Mouse (Mus musculus) limb, embryonic 14.5 days (tissue): ENCODE measurements around the gene Rab37. TPM values are rescaled to one million over a fixed set of nuclear protein-coding genes. Genes with fewer than 3 reads are reported as not detected.

Experiments used
- ATAC-seq: fragments of 200-750 bp; cut with Nextera tagmentation; 2 replicates; pipeline ENCODE4 v1.8.0; 2017; ENCODE audit warnings: low read depth, moderate number of reproducible peaks, moderate TSS enrichment; ENCODE audit not compliant: low FRiP score
- DNase-seq: peaks from one replicate; pipeline ENCODE4 v3.0.0-alpha.2; 2015; ENCODE audit warnings: low spot score
- H3K27ac ChIP-seq: fragments of 300-500 bp; sonication (generic); replicated peaks from 2 replicates; pipeline ENCODE4 v1.5.1; 2014; ENCODE audit warnings: low read depth, mild to moderate bottlenecking, low read length, moderate library complexity, mixed read lengths
- H3K27me3 ChIP-seq: fragments of 300-500 bp; sonication (generic); 2 replicates; pipeline ENCODE4 v1.6.1; 2014; ENCODE audit warnings: low read length, mixed read lengths; ENCODE audit not compliant: control insufficient read depth, insufficient read depth
- H3K36me3 ChIP-seq: fragments of 300-500 bp; sonication (generic); 2 replicates; pipeline ENCODE4 v1.6.1; 2014; ENCODE audit warnings: mild to moderate bottlenecking, low read length, moderate library complexity, mixed read lengths; ENCODE audit not compliant: control insufficient read depth, insufficient read depth
- H3K4me1 ChIP-seq: fragments of 300-500 bp; sonication (generic); 2 replicates; pipeline ENCODE4 v1.6.1; 2014; ENCODE audit warnings: antibody characterized with exemption, low read length, mixed read lengths; ENCODE audit not compliant: control insufficient read depth, insufficient read depth
- H3K4me2 ChIP-seq: fragments of 300-500 bp; sonication (generic); replicated peaks from 2 replicates; pipeline ENCODE4 v1.6.1; 2014; ENCODE audit warnings: low read depth, mild to moderate bottlenecking, low read length, moderate library complexity; ENCODE audit not compliant: severe bottlenecking
- H3K4me3 ChIP-seq: fragments of 300-500 bp; sonication (generic); replicated peaks from 2 replicates; pipeline ENCODE4 v1.5.1; 2014; ENCODE audit warnings: low read length
- H3K9ac ChIP-seq: fragments of 300-500 bp; sonication (generic); 2 replicates; pipeline ENCODE4 v1.6.1; 2014; ENCODE audit warnings: mild to moderate bottlenecking, low read depth, low read length, moderate library complexity; ENCODE audit not compliant: severe bottlenecking
- H3K9me3 ChIP-seq: fragments of 300-500 bp; sonication (generic); 2 replicates; pipeline ENCODE4 v1.6.1; 2016; ENCODE audit warnings: low read length; ENCODE audit not compliant: control insufficient read depth
- POLR2A ChIP-seq: fragments of 200-500 bp; IDR thresholded peaks from 2 replicates; pipeline ENCODE4 v1.8.0; 2012; ENCODE audit warnings: inconsistent platforms, mild to moderate bottlenecking, moderate library complexity, borderline replicate concordance; ENCODE audit not compliant: insufficient read depth, insufficient read length; ENCODE audit errors: extremely low read depth
- WGBS: fragments of 180-500 bp; shearing (Covaris S2); extraction: QIAGEN DNeasy Blood & Tissue Kit; methylation state at CpG from one replicate; pipeline ENCODE4 v1.1.7; 2014; 5-methylcytosine and 5-hydroxymethylcytosine counted together
- polyA plus RNA-seq, 2 experiments: library from polyadenylated mRNA; depleted of rRNA in 1 of 2; stranded (reverse) in 1 of 2; unstranded in 1 of 2; fragments of >200 nt; fragmentation: Nextera tagmentation in 1 of 2; extraction: Ambion mirVana in 1 of 2; gene quantifications; 2 replicates each; pipeline versions ENCODE4 v1.2.1 to v1.2.3; 2012 to 2014

Gene Rab37
- polyA plus RNA-seq, 2 experiments = 1.5 TPM

- Histone ChIP-seq H3K9ac (no peak overlapping the region), H3K27ac (no peak overlapping the region), H3K4me1 (peaks cover 6% of the 10 kb centered on the region; the same call in 1 of the 2 replicates), H3K27me3 (no peaks in the 10 kb centered on the region), H3K9me3 (no peaks in the 10 kb centered on the region), H3K4me3 (no peak overlapping the region), H3K4me2 (no peak overlapping the region), H3K36me3 (no peaks in the 10 kb centered on the region)
- WGBS = 75% methylated on average over 5 of the region's 5 CpGs
- DNase-seq (no peak), ATAC-seq (no peak)
- no peak for TF ChIP-seq POLR2A
Measured at GRCm38 (mm10) chr11:115110271-115110670, 19.0 kb downstream of the Rab37 start.

GRCm38 (mm10) chr11:115112196-115112595, 21.0 kb downstream of the Rab37 start:
- no peak for TF ChIP-seq POLR2A
- H3K36me3 ChIP-seq = no peaks in the 10 kb centered on the region
- DNase-seq (no peak), ATAC-seq (no peak)
- WGBS = 32% methylated on average over 3 of the region's 3 CpGs
- peaks cover 5% of the 10 kb centered on the region; the same call in 1 of the 2 replicates for H3K4me1 ChIP-seq
- no peak overlapping the region for H3K4me2 ChIP-seq
- H3K4me3 ChIP-seq = no peak overlapping the region
- no peaks in the 10 kb centered on the region for H3K27me3 ChIP-seq
- no peak overlapping the region for H3K27ac ChIP-seq
- no peak overlapping the region for H3K9ac ChIP-seq
- H3K9me3 ChIP-seq = no peaks in the 10 kb centered on the region

DNA sequence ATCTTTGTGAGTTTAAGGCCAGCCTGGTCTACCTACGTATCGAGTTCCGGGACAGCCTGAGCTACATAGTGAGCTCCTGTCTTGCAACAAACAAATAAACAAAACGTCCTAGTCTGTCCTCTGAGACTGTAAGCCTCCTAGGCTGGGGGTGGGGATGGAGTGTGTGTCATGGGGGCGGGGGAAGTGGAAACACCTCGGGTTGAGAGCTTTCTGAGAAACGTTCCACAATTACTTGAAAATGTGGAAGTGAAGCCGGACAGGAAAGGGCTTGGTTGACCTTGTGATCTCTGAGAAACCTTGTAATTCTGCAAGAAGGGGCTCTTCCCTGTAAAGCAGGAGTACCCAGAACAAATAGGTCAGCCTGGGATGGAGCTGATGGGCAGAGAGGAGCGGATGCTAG, 28.2 kb downstream of the Rab37 start:
- no peak overlapping the region for H3K4me2 ChIP-seq
- no peaks in the 10 kb centered on the region for H3K9me3 ChIP-seq
- H3K27ac ChIP-seq = no peak overlapping the region
- H3K36me3 ChIP-seq = no peaks in the 10 kb centered on the region
- H3K4me1 ChIP-seq = no peaks in the 10 kb centered on the region
- H3K9ac ChIP-seq = no peak overlapping the region
- DNase-seq (no peak), ATAC-seq (no peak)
- no peak for TF ChIP-seq POLR2A
- no peak overlapping the region for H3K4me3 ChIP-seq
- WGBS = 68% methylated on average over 9 of the region's 9 CpGs
- no peaks in the 10 kb centered on the region for H3K27me3 ChIP-seq

DNA sequence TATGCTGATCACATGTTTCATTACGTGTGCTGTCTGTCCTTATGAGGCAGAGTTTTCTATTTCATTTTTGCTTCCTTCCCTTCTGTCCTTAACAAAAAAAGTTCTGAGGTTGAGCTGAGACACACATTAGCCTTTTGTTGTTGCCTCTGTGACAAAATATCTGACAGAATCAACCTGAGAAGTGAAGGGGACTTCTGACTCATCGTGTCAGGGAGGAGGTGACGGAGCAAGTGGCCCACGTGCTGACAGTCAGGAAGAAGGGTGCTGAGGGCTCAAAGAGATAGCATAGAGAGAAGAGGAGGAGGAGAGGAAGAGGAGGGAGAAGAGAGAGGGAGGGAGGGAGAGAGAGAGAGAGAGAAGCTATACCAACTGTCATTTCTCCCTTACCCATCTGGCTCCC, 37.3 kb downstream of the Rab37 start:
- Histone ChIP-seq H3K9ac (no peak overlapping the region), H3K27me3 (no peaks in the 10 kb centered on the region), H3K27ac (no peak overlapping the region), H3K9me3 (no peaks in the 10 kb centered on the region), H3K4me2 (no peak overlapping the region), H3K4me3 (no peak overlapping the region), H3K4me1 (no peaks in the 10 kb centered on the region), H3K36me3 (no peaks in the 10 kb centered on the region)
- DNase-seq = no peak
- ATAC-seq = no peak
- 81% methylated on average over 4 of the region's 4 CpGs for WGBS
- no peak for TF ChIP-seq POLR2A

DNA sequence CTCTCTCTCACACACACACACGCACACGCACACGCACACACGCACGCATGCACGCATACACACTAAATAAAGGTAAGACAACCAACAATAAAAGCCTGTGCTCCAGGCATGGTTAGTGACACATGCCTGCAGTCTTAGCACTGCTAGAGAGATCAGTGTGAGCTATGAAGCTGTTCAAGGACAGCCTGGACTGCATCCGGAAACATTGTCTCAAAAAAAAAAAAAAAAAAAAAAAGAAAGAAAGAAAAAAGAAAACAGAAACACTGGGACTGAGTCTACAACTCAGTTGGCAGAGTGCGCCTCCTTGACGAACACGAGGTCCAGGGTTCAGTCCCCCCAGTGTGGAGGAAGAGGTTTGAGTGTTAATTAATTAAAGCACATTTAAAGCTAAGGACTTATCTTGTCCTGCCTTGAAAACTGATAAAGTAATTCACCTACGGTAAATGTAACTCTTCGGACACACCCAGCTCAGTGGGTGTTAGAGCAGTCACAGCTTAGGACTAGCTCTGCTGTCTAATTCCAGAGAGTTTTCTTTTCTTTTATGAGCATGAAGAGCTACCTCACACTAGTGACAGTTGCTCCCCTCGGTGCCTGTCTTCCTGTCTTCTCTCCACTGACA, 38.4 kb downstream of the Rab37 start:
- no peaks in the 10 kb centered on the region for H3K9me3 ChIP-seq
- no peaks in the 10 kb centered on the region for H3K27me3 ChIP-seq
- H3K36me3 ChIP-seq = no peaks in the 10 kb centered on the region
- no peak overlapping the region for H3K4me3 ChIP-seq
- no peak for ATAC-seq
- H3K4me2 ChIP-seq = no peak overlapping the region
- WGBS = 93% methylated on average over 13 of the region's 13 CpGs
- H3K9ac ChIP-seq = no peak overlapping the region
- no peaks in the 10 kb centered on the region for H3K4me1 ChIP-seq
- no peak overlapping the region for H3K27ac ChIP-seq
- TF ChIP-seq POLR2A = no peak
- no peak for DNase-seq
